Mouse (Mus musculus): ENCODE results near the gene Mrpl34. TPM values are rescaled to one million over a fixed set of nuclear protein-coding genes. Genes with fewer than 3 reads are reported as not detected.
A peak's percentile ranks its signal among the peaks of the same experiment; 100 is the strongest.

Gene Mrpl34
- total and polyA plus RNA-seq, 3 experiments, result 143 to 196 TPM; not detected in 1

DNA sequence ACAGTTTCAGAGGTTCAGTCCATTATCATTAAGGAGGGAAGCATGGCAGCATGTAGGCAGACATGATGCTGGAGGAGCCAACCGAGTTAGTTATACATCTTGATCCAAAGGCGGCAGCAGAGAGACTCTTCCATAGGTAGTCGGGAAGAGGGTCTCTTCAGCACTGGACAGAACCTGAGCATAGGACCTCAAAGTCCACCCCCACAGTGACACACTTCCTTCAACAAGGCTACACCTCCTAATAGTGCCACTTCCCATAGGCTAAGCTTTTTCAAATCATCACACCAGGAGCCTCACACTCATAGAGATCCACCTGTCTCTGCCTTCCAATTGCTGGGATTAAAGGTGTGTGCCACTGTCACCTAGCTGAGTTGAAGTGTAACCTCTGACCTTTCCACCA is 27.7 kb upstream of the Mrpl34 start:
- Histone ChIP-seq H3K4me3 (ENCODE audit: control insufficient read depth in 1 of 2, insufficient read depth in 1 of 2, low read depth in 2 of 2, low read length in 2 of 2) (no peak overlapping the region), H3K27me3 (ENCODE audit: control insufficient read depth in 1 of 2, insufficient read depth in 2 of 2, low read length in 2 of 2) (peaks cover 0 to 3% of the 10 kb centered on the region in 2 experiments; a peak in 3 of 4 replicates), H3K9me3 (replicated peaks; ENCODE audit: insufficient read depth, low read length) (no peaks in the 10 kb centered on the region), H3K79me2 (ENCODE audit: control insufficient read depth, insufficient read depth, low read length, poor library complexity) (no peaks in the 10 kb centered on the region), H3K4me1 (ENCODE audit: control insufficient read depth in 1 of 2, insufficient read depth in 2 of 2, low read length in 2 of 2) (no peaks in the 10 kb centered on the region), H3K27ac (ENCODE audit: control insufficient read depth, low read depth, low read length) (no peak overlapping the region), H3K36me3 (ENCODE audit: control insufficient read depth in 1 of 2, insufficient read depth in 2 of 2, low read length in 2 of 2) (no peaks in the 10 kb centered on the region), H3K9ac (ENCODE audit: control insufficient read depth, low read depth, low read length, poor library complexity, severe bottlenecking) (no peak overlapping the region)
- TF ChIP-seq TAL1 (IDR thresholded peaks at IDR 0.05; ENCODE audit: low read length), result no peak
- no peak for TF ChIP-seq POLR2AphosphoS5 (IDR thresholded peaks at IDR 0.05; ENCODE audit: borderline replicate concordance, low read depth, low read length)
- no peak for TF ChIP-seq POLR2A (IDR thresholded peaks at IDR 0.05; ENCODE audit: control insufficient read depth in 1 of 2, insufficient read depth in 1 of 2, low read depth in 1 of 2, low read length in 2 of 2, poor library complexity in 1 of 2)
- TF ChIP-seq MAX (IDR thresholded peaks at IDR 0.05; ENCODE audit: low read length), result no peak
- TF ChIP-seq KAT2A (conservative IDR thresholded peaks at IDR 0.05; ENCODE audit: low read depth, low read length), result no peak
- TF ChIP-seq EP300 (IDR thresholded peaks at IDR 0.05; ENCODE audit: low read depth in 1 of 2, low read length in 2 of 2), result no peak
- no peak for TF ChIP-seq NRF1 (IDR thresholded peaks at IDR 0.05; ENCODE audit: insufficient read depth, low read depth, low read length, poor library complexity, severe bottlenecking)
- no peak for TF ChIP-seq ELF1 (IDR thresholded peaks at IDR 0.05; ENCODE audit: low read depth, low read length)
- TF ChIP-seq CHD1 (IDR thresholded peaks at IDR 0.05; ENCODE audit: low read depth, low read length), result no peak
- TF ChIP-seq USF2 (IDR thresholded peaks at IDR 0.05; ENCODE audit: borderline replicate concordance in 1 of 2, insufficient read depth in 1 of 2, low read depth in 1 of 2, low read length in 2 of 2), result no peak
- no peak for TF ChIP-seq MAFK (IDR thresholded peaks at IDR 0.05; ENCODE audit: borderline replicate concordance, low read depth, low read length)
- TF ChIP-seq RCOR1 (IDR thresholded peaks at IDR 0.05; ENCODE audit: low read depth, low read length), result no peak
- TF ChIP-seq POLR2AphosphoS2 (IDR thresholded peaks at IDR 0.05; ENCODE audit: low read length), result no peak
- no peak for TF ChIP-seq GABPA (IDR thresholded peaks at IDR 0.05; ENCODE audit: low read depth, low read length)
- TF ChIP-seq CTCF (IDR thresholded peaks at IDR 0.05 in 2 of 3, conservative IDR thresholded peaks at IDR 0.05 in 1 of 3; ENCODE audit: control insufficient read depth in 1 of 3, insufficient read depth in 1 of 3, low read depth in 2 of 3, low read length in 3 of 3, poor library complexity in 1 of 3, severe bottlenecking in 1 of 3), result no peak
- TF ChIP-seq CHD2 (IDR thresholded peaks at IDR 0.05; ENCODE audit: low read length), result no peak
- peak; percentile 21 for DNase-seq (ENCODE audit: low read depth, low spot score)

DNA sequence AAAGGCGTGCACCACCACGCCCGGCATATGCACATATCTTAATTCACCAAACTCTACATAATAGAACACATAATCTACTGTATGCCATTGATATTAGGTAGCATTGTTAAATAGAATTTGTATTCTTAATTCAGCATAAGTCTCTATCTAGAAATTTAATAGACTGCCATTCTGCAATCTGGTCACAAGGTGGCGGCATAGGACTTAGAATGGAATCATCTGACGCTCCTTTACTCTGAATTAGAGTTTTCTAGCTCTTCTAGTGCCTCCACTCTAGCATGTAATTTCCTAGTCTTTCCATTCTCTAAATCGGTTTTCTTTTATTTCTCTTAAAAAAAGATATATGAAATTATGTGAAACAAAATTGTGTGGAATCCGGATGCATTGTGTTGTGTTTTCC is 23.4 kb upstream of the Mrpl34 start:
- Histone ChIP-seq H3K27me3 (ENCODE audit: control insufficient read depth in 1 of 2, insufficient read depth in 2 of 2, low read length in 2 of 2) (peaks cover 3 to 9% of the 10 kb centered on the region in 2 experiments; a peak in 3 of 4 replicates), H3K9ac (ENCODE audit: control insufficient read depth, low read depth, low read length, poor library complexity, severe bottlenecking) (no peak overlapping the region), H3K4me1 (ENCODE audit: control insufficient read depth in 1 of 2, insufficient read depth in 2 of 2, low read length in 2 of 2) (no peaks in the 10 kb centered on the region), H3K36me3 (ENCODE audit: control insufficient read depth in 1 of 2, insufficient read depth in 2 of 2, low read length in 2 of 2) (no peaks in the 10 kb centered on the region), H3K79me2 (ENCODE audit: control insufficient read depth, insufficient read depth, low read length, poor library complexity) (no peaks in the 10 kb centered on the region), H3K9me3 (replicated peaks; ENCODE audit: insufficient read depth, low read length) (no peaks in the 10 kb centered on the region), H3K4me3 (ENCODE audit: control insufficient read depth in 1 of 2, insufficient read depth in 1 of 2, low read depth in 2 of 2, low read length in 2 of 2) (no peak overlapping the region), H3K27ac (ENCODE audit: control insufficient read depth, low read depth, low read length) (no peak overlapping the region)
- no peak for TF ChIP-seq GATA1 (IDR thresholded peaks at IDR 0.05; ENCODE audit: low read depth, low read length)
- TF ChIP-seq SMC3 (IDR thresholded peaks at IDR 0.05; ENCODE audit: low read depth, low read length), result peak; percentile 94
- peak; percentile 54; the same call in 1 of the 2 replicates for TF ChIP-seq SIN3A (IDR thresholded peaks at IDR 0.05; ENCODE audit: low read length)
- peak; percentile 31; the same call in 1 of the 2 replicates for TF ChIP-seq ZNF384 (IDR thresholded peaks at IDR 0.05; ENCODE audit: low read depth, low read length)
- peak; percentile 96 for TF ChIP-seq ZC3H11A (IDR thresholded peaks at IDR 0.05; ENCODE audit: low read depth, low read length)
- no peak for TF ChIP-seq POLR2AphosphoS2 (IDR thresholded peaks at IDR 0.05; ENCODE audit: low read length)
- peak; percentile 38 to 96 (median 45); a peak in 5 of 6 replicates for TF ChIP-seq CTCF (IDR thresholded peaks at IDR 0.05 in 2 of 3, conservative IDR thresholded peaks at IDR 0.05 in 1 of 3; ENCODE audit: control insufficient read depth in 1 of 3, insufficient read depth in 1 of 3, low read depth in 2 of 3, low read length in 3 of 3, poor library complexity in 1 of 3, severe bottlenecking in 1 of 3)
- peak; percentile 99 for TF ChIP-seq RAD21 (IDR thresholded peaks at IDR 0.05; ENCODE audit: low read depth, low read length)
- DNase-seq (ENCODE audit: low read depth, low spot score), result peak; percentile 81
